Mouse (Mus musculus) kidney, adult 2 months (tissue): ENCODE measurements around the gene Atxn7l3.

Experiments
- CTCF ChIP-seq: fragments of 200-500 bp; conservative IDR thresholded peaks from 2 replicates; pipeline ENCODE4 v1.5.1; 2011; ENCODE audit warnings: low read depth, mild to moderate bottlenecking, control low read depth, low read length, moderate library complexity, mixed read lengths; ENCODE audit not compliant: insufficient read depth, insufficient read length
- POLR2A ChIP-seq: fragments of 200-500 bp; IDR thresholded peaks from one replicate; pipeline ENCODE4 v1.6.1; 2011; ENCODE audit warnings: low read depth, low read length, control low read depth

DNA sequence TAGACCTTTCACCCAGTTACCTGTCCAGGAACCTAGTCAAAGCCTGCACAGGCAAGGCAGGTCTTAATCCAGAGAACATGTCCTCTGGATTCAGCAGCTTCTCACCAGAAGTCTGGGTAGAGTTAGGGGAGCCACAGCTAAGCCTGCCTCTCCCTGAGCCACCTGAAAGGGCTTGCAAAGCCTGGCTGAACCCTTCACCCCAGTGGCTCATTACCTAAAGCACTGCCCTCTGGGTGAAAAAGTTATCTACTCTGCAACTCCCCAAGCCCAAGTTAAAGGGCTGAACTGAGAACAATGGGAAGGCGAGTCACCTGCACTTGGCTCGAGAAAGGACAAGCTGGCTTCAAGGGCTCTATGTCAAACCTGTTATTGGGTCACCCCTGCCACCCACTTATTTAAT is 7.7 kb upstream of the Atxn7l3 start:
- TF ChIP-seq POLR2A (no peak), CTCF (no peak)
